Mouse (Mus musculus) cerebellum, postnatal 10 days (tissue): ENCODE measurements around the gene Ccdc9b.

ENCODE experiments used
- DNase-seq, 2 experiments: peaks; one replicate each; pipeline ENCODE4 v3.0.0; 2021; ENCODE audit warnings: mixed read lengths in 2 of 2

Ccdc9b gene

DNA sequence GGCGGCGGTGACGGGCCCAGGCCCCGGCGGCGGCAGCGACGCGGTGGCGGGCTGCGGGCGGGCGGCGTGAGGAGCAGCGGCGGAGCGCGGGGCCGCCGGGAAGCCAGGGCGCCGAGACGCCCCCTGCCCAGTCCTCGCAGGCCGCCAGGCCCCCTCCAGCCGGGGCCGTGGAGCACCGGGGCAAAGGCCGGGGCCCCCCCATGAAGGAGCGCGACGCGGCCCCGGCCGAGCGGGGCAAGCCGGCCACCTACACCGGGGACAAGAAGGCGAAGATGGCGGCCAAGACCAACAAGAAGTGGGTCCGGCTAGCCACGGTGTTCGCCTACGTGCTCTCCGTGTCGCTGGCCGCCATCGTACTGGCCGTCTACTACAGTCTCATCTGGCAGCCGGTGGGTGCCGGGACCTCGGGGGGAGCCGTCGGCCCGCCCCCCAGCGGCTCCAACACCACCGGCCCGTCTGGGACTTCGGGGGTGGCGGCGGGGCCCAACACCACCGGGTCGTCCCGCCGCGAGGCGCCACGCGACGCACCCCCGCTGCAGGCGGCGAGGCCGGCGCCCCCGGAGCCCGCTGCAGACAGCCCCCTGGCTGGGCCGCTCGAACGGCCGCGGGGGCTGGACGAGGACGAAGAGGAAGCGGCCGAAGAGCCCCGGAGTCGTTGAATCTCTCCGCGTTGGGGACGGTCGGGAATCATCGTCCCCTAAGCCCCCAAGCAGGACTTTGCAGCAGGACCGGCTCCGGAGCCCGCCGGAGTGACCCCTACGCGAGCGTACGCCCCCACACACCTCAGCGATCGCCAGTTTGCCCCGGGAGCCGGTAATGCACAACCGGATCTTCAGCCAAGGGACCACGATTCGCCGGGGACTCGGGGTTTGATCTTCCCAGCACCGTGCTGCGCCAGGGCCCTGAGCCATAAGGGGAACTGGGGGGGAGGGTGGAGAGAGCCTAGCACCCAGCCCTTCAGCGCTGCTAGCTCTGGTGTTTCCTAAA, 16.3 kb downstream of the Ccdc9b start:
- peak; percentile 69 to 74 for DNase-seq

DNA sequence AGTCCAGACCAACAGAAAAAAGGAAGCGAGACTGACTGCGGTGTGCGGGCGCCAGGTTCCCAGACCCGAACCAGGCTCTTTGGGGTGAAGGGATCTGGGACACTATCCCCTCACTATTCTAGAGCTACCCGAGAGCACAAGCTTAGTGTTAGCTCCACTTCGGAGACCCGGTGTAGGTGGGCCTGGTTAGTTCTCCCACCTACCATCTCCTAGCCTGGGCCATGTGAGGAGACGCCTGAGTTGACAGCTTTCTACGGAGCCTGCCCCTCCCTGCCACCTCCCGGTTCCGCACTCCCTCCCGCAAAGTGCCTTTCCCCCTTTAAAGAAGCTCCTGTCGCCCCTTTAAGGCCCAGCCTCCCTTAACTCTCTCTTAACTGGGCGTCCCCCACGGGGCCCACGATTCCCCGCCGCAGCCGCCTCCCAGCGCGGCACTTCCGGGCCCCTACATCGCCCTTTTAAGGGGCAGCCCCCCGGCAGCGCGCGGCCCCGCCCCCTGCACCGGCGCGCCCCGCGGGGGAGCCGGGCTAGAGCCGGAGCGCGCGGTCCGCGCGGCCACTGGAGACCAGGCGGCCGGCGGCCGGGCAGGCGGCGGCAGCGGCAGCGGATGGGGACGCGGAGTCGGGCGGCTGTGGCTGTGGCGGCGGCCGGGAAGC, 17.1 kb downstream of the Ccdc9b start, which contains the start of gene Inafm2:
Gene Inafm2 (plus strand): TSS at position 527 of the 653 bp plus-strand sequence.
- peak; percentile 91 to 95 for DNase-seq

DNA sequence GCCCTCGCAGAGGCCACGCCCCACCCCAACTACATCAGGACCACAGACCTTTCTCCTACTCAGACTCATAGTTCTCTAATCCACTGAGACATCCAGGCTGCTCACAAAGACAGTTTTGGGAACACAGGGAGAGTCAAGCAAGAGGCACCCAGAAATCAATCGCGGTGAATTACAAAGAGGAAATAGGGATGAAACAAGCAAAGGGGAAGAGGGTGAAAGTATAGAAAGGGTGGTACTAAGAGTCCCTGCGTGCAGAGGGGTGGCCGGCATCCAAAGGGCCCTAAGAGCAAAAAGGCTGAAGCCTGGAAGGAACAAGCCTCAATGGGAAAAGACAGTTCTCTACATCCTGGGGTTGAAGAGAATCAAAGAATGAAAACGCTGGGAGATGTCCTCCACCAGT, 17.8 kb downstream of the Ccdc9b start:
- DNase-seq, result no peak

DNA sequence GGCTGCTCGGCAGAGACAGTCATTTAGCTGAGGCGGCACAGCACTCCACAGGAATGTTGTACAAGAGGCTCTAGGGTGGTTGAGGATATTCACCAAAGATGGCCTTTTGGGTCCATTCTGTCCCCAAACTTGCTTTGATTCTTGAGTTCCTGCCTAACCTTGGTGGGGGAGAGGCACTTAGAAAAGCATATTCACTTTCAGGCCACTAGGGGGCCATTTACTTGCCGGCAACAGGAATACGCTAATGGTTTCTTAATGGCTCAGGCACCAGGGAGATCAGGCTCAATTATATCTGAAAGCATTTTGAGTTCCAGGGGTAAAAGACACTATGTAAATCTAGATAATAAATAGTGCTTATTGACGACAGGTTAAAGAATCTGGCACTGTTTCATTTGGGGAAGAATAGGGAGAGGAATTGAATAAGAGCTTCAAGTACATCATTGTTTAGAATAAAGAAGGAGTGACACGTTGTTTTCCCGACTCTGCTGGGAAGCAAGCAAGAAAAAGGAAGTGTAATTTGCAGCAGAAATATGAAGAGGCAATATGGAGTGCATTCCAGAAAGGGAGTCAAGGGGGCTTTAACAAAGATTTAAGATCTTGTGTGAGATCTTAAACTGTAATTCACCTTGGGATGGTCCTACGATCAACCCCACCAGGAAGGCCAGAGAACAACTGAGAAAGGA, 19.1 kb downstream of the Ccdc9b start:
- peak; percentile 65 to 73 for DNase-seq

DNA sequence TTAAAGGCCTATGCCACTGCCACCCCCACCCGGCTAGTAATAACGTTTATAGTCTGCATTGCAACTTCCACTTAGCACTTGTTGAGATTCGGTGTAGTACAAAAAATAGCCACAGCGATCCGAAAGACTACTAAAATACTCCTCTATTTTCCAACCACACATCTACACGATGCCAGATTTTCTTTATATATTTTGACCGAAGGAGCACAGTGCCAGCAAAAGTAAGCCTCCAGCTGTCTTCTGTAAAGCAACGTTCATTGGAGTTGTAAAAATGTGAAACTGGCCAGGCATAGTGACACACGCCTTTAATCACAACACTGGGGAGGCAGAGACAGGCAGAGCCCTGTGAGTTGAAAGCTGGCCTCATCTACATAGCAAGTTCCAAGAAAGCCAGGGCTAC, 21.3 kb downstream of the Ccdc9b start:
- peak in 1 of 2 experiments; percentile 1 for DNase-seq

DNA sequence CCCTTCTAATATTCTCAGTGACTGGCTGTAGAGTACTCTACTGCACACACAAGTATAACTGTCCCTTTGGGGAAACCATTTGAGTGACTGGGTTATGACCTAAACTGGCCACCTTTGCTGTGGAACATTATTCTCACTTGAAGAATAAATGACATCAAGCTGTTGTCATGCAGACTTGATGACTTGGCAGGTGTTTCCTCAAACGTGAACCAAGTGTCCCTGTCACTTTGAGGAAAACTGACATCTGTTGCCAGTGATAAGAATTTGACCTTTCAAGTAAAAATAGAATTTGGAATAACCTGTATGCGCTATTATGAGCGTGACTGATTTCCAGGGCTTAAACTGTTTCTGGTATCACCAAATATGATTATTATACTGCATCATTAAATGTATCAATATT, 22.1 kb downstream of the Ccdc9b start:
- no peak for DNase-seq

DNA sequence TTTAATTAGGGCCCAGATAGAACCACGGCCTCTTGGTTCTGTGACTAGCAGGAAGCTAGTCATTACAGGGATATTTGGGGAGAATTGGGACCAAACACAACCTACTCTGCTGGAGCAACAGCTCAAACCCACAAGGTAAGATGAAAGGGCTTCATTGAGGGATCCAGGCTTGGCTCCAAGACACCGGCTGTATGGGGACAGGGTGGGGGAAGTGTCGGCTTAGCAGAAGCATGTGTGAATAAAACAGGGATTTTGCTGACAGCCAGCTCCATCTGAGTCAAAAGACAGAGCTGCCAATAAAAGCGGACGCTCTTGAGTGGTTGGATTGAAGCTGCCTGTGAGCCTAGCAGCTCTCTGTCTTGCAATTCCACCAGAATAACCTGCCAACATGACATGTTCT, 29.1 kb downstream of the Ccdc9b start:
- DNase-seq, result peak; percentile 78 to 80

DNA sequence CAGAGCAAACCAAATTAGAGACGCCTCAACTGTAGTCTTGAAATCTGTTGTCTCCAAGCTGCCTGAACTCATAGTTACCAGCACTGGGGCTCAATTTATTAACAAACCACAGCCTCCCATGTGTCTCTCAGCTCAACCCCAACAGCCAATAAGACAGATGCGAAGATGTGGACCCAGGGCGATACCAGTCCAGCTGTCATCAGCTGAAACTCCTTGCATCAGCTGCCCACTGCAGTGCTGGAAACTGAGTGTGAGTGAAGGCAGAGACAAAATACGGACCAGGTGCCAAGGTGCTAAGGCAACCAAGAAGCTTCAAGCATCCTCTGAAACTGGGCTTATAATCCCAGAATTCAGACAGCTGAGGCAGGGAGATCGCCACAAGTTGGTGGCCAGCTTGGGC, 30.5 kb downstream of the Ccdc9b start:
- no peak for DNase-seq

DNA sequence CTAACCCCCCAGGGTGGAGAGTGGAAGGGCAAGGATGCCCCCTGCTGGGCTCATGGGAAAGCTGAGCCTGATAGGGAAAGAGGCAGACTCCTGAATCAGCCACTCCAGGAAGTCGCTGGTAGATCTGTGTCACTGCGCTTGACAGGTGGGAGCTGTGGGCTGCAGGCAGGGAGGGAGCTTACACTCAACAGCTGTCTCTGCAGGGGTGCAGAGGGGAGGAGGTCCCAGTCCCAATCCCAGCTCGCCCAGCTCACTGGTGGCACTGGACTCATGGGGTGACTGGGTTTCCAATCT, 31.9 kb downstream of the Ccdc9b start:
- DNase-seq, result peak; percentile 70 to 77

DNA sequence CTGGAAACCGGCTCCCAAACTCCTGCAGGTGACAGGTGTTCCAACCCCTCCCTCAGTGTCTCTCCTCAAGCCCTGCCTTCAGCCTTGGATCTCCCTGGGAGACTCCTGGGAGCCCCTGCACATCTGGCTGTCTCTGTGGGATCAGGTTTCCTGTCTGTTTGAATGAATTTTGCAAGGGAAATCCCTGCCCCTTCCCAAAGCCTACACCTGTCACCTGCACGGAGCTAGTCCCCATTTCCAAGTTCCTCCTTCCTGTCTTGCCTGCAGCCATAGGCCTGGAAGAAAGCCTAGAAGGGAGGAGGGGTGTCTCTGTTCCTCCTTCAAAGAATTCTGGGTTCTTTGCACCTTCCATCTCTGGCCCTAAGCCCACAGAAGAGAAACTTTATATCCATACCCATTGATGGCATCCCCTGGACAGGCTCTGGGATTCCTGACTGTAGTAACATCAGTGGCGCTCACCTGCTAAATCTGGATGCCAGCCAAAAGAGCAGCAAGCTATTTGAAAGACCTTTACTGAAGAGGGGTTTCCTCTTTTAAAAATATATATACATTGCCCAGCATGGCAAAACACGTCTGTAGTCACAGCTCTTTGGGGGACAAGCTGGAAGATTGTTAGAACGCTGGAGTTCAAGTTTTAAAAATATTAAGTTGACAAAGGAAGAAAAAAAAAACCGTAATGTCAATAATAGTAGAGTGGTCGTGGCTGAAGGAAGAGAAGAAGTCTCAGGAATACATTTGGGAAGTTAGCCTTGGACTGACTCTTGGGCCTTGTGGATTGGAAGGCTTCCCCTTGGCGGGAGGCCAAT, 32.4 kb downstream of the Ccdc9b start:
- no peak for DNase-seq

DNA sequence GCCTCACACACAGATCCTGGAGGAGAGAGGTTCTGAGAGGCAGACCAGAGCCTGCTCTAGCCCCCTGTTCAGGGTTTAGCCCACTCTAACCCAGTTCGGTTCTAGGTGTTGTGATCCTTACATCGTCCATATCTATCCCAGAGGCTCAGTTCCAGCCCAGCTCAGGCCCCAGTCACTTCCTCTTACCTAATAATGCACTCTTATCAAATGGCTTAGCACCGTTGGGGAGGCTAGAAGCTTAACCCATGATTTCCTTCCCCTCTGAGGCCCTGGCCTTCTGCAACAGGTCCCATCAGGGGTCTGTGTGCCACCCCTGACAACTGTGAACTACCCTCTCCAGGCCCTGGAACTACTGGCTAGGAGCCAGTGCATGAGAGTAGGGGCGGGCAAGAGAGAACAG, 33.3 kb downstream of the Ccdc9b start:
- DNase-seq, result no peak

DNA sequence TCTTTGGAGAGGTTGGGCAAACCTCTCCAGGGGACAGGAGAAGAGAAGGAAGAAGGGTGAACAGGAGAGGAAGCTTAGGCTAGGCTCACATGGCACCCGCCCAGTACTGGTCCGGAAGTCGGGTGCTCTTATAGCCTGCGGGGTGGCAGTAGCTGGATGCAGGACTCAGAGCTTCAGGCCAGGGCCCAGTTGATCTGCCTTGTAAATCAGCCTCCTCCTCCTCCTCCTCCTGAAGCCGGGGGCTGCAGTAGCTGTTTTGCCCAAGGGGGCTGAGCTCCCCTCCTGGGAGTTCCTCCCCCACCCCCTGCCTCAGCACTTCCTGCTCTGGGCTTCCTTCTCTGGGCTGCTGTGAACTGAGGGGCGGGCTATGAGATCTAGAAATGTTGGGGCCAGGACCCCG, 34.1 kb downstream of the Ccdc9b start, which contains the start of gene Plcb2:
Gene Plcb2 (minus strand): TSS at position 102 of the 400 bp plus-strand sequence.
- no peak for DNase-seq

DNA sequence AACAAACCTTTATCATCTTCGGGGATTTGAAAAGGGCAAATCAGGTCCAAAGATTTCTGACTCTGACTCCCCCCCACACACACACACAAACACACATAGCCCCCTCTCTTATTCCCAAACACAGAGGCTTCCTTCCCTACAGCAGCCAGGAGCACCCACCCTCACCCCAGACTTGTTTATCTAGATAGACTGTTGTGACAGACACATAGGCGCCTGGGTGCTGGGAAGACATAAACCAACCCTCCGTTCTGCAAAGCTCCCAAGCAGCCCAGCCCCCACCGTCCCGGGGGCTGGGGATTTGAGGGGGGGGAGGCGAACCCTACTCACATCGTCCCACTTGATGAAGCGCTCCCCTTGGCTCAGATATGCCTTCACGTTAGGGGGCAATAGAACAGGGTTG, 34.5 kb downstream of the Ccdc9b start:
- DNase-seq, result no peak

DNA sequence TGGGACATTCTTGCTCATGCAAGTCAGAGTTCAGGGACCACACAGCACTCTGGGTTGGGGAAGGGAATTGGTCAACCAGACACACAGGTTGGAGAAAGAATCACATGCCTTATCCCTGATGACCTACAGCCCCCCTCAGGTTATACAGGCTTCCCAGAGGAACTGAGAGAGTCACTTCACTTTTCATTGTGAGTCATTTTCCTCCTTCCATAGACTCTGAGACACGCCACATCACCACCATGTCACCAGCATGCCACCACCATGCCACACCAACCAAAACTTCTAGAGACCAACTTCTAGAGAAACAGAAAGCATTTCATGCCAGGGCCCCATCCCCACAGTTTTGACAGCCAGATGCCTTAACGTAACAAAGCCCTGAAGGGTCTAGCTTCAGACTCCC, 35.6 kb downstream of the Ccdc9b start:
- DNase-seq, result no peak

DNA sequence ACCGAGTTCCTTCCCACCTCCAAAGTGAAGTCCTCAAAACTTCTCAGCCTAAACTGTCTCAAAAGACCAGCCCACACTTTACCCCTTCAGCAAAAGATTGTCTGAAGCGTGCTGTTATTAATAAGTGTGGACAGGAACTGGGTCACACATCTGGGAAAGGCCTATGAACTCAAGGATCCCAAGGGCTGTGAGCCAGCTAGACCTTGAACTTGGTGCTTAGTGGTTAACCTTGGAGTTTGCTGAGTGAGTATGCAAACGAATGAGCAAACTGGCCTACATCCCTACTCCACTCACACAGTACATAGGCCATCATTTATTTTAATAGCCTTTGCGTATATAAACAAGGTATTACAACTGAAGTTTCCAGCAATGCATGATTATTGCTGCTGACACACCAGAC, 37.0 kb downstream of the Ccdc9b start:
- DNase-seq, result no peak

DNA sequence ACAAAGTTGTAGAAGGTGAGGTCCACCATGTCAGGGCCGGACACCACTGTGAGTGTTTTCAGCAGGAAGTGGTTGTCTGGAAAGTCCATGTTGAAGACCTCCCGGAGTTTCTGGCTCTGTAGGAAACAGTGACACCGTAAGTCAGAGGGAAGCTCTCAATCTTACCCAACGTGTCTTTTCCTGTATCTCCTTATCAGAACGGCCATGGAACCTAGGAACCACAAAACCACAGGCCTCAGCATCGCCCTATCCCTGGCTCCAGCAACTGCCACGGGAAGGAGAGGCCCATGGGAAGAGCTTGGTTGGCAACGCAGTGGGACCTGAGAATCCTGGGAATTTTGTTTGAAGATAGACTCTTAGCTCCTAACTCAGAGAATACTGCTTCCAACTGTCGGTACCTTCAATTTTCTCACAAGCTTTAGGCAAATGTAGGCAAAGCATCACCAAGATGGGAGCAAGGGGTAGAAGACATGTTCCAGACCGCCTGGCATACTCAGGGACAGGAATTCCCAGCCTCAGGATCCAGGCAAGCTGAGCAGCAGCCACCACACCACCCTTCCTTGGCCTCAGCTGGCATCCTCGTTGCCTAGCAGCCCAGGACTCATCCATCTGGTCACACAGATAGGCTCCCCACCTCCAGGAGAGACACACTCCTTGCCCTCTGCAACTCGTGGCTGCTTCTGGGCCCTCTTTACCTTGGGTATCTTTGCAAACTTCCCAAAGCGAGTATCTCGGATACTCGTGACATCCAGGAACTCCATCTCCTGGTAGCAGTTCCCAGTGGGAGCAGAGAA, 38.6 kb downstream of the Ccdc9b start:
- DNase-seq, result peak in 1 of 2 experiments; percentile 41

DNA sequence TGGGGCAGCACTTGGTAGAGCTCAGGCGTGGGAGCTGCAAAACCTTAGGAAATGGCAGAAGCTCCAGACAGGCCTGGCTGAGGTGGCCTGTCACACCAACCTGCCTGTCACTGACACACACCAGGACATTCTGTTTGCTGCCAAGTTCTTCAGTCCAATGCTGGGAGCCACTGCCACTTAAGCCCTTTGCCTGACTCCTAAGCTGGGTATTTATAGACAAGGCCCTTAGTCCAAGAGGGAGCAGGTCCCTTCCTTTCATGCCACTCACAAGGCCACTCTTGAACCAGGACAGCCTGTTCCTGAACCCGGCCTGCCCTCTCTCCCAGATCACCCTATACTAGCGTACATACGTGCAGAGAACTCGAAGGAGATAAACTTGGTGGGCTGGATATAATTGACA, 45.8 kb downstream of the Ccdc9b start:
- DNase-seq, result peak; percentile 48 to 64

DNA sequence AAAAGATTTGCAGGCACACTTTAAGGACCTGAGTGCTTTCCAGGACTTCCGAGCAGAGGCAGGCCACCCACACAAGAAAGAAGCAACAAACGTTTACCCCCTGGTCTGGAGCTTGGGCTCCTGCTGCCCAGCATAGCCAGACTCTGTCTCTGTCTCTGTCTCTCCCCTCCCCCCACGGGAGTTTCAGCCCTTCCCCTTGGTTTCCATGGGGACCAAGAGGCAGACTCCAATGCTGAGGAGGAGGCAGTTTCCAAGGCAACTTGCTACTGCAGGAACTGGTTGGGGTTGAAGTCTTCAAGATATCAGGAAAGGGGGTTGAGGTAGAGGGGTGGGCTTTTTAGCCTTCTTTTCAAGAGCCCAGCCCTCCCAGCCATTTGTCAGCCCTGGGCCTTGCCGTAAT, 48.2 kb downstream of the Ccdc9b start:
- DNase-seq, result peak in 1 of 2 experiments; percentile 42

DNA sequence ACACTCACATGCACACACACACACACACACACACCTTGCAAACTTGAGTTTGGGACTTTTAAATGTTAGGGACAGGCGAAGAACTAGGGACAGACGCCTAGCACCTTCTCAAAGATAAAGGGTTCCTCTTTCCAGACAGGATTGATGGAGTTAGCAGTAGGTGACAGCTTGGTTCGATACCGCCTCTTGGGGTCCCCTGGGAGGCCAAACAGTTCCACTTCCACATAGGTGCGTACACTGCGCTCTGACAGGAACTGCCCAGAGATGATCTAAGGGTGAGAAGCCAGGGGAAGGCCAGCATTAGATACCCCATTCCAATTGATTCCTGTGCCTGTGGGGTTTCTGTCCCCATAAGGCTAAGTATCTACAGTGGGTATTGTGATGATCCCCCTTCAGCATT, 48.8 kb downstream of the Ccdc9b start:
- DNase-seq, result no peak

DNA sequence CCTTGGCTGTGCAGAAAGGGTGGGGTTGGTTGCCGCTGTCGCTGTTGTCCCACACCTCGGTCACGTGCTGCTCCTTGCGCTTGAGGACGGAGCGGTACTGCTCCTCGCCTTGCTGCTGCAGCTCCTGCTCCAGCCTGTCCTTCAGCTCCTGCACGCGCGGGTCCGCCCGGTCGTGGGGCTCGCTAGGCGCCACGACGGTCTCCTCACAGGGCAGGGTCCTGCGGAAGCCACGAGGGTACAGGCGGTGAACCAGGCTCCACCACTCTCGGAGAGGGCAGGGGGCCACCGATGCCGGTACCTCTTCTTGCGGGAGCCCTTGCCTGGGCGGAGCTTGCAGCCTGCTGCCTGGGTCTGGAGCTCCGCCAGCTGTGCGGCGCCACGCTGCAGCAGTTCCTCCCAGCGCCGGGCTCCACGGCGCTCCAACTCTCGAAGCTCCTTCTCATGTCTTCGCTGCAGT, 51.4 kb downstream of the Ccdc9b start:
- DNase-seq, result peak; percentile 70 to 75

DNA sequence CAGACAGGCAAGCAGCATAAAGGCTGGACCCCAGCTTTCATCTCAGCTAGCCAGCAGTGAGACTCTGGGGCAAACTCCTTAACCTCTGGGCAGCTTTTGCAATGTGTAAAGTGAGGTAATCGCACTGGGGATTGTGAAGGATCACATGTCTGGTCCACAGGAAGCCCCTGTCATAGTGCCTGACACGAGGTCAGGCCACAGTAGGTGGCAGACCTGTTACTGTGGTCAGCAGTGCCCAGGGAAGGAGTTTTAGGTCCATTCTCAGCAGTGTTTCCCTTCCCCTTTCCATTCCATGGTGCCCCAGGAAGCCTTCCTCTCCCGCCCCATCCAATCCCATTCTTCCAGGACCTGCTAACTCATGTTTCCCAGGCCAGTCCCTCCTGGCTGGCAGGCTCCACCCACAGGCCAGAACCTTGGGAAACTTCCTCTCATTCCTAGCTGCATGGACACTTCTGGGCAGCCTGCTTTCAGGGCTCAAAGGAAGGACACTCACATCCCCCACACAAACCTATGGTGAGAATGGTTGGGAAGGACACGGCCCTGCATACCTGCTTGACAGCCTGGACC, 52.7 kb downstream of the Ccdc9b start:
- no peak for DNase-seq
